Mouse (Mus musculus) embryonic facial prominence, embryonic 14.5 days (tissue): ENCODE data around the gene Rilp. TPM values are rescaled to one million over a fixed set of nuclear protein-coding genes. Genes with fewer than 3 reads are reported as not detected.

Source experiments
- ATAC-seq: fragments of 200-750 bp; cut with Nextera tagmentation; 2 replicates; pipeline ENCODE4 v1.8.0; 2017; ENCODE audit warnings: low read depth, moderate number of reproducible peaks, moderate TSS enrichment
- DNase-seq: peaks from one replicate; pipeline ENCODE4 v3.0.0-alpha.2; 2015; ENCODE audit warnings: low spot score
- H3K27ac ChIP-seq: fragments of 300-500 bp; sonication (generic); replicated peaks from 2 replicates; pipeline ENCODE4 v1.5.1; 2014; ENCODE audit warnings: low read depth, mild to moderate bottlenecking, low read length, moderate library complexity
- H3K27me3 ChIP-seq: fragments of 300-500 bp; sonication (generic); replicated peaks from 2 replicates; pipeline ENCODE4 v1.6.1; 2014; ENCODE audit warnings: low read length; ENCODE audit not compliant: control insufficient read depth, insufficient read depth
- H3K36me3 ChIP-seq: fragments of 300-500 bp; sonication (generic); 2 replicates; pipeline ENCODE4 v1.6.1; 2014; ENCODE audit warnings: low read length, mixed read lengths; ENCODE audit not compliant: control insufficient read depth, insufficient read depth
- H3K4me1 ChIP-seq: fragments of 300-500 bp; sonication (generic); 2 replicates; pipeline ENCODE4 v1.6.1; 2014; ENCODE audit warnings: antibody characterized with exemption, low read length; ENCODE audit not compliant: control insufficient read depth, insufficient read depth
- H3K4me2 ChIP-seq: fragments of 300-500 bp; sonication (generic); 2 replicates; pipeline ENCODE4 v1.6.1; 2014; ENCODE audit warnings: low read depth, mild to moderate bottlenecking, low read length, moderate library complexity, mixed read lengths
- H3K4me3 ChIP-seq: fragments of 300-500 bp; sonication (generic); 2 replicates; pipeline ENCODE4 v1.5.1; 2014; ENCODE audit warnings: low read depth, mild to moderate bottlenecking, low read length
- H3K9ac ChIP-seq: fragments of 300-500 bp; sonication (generic); 2 replicates; pipeline ENCODE4 v1.6.1; 2014; ENCODE audit warnings: low read depth, mild to moderate bottlenecking, low read length, moderate library complexity, mixed read lengths
- H3K9me3 ChIP-seq: fragments of 300-500 bp; sonication (generic); 2 replicates; pipeline ENCODE4 v1.6.1; 2016; ENCODE audit warnings: low read length; ENCODE audit not compliant: control insufficient read depth
- WGBS: fragments of 180-500 bp; shearing (Covaris S2); extraction: QIAGEN DNeasy Blood & Tissue Kit; methylation state at CpG from one replicate; pipeline ENCODE4 v1.1.7; 2014; 5-methylcytosine and 5-hydroxymethylcytosine counted together
- polyA plus RNA-seq: library from polyadenylated mRNA; unstranded; fragments of >200 nt; fragmentation: Nextera tagmentation; extraction: Ambion mirVana; gene quantifications from 2 replicates; pipeline ENCODE4 v1.2.1, GENCODE M21; 2014

Gene Rilp
- polyA plus RNA-seq, 1 experiment from 2014 or later = 0.70 TPM

- peak; percentile 89 for ATAC-seq
- H3K9me3 ChIP-seq = no peaks in the 10 kb centered on the region
- 6% methylated on average over 11 of the region's 24 CpGs for WGBS
These were observed 716 bp downstream of the Rilp start for GRCm38 (mm10) chr11:75510627-75510993.

GRCm38 (mm10) chr11:75511213-75511612, 1.3 kb downstream of the Rilp start:
- H3K9me3 ChIP-seq = no peaks in the 10 kb centered on the region
- no peak overlapping the region for H3K9ac ChIP-seq
- DNase-seq = no peak
- no peak overlapping the region for H3K27ac ChIP-seq
- no peak for ATAC-seq
- no peak overlapping the region for H3K4me2 ChIP-seq
- no peak overlapping the region for H3K4me3 ChIP-seq
- H3K4me1 ChIP-seq = peaks cover 14% of the 10 kb centered on the region
- peaks cover 35% of the 10 kb centered on the region for H3K36me3 ChIP-seq
- no peaks in the 10 kb centered on the region for H3K27me3 ChIP-seq
- 72% methylated on average over 6 of the region's 6 CpGs for WGBS

More at GRCm38 (mm10) chr11:75510627-75510993, 716 bp downstream of the Rilp start:
- Histone ChIP-seq H3K4me3 (peak overlapping the region; percentile 48), H3K36me3 (peaks cover 41% of the 10 kb centered on the region), H3K4me1 (peaks cover 14% of the 10 kb centered on the region), H3K27me3 (no peaks in the 10 kb centered on the region), H3K9ac (peak overlapping the region; percentile 65), H3K27ac (peak overlapping the region; percentile 42; the same call in 1 of the 2 replicates), H3K4me2 (peak overlapping the region; percentile 97)
- DNase-seq = peak; percentile 92

GRCm38 (mm10) chr11:75512301-75513018, 2.6 kb downstream of the Rilp start:
- no peak overlapping the region for H3K4me2 ChIP-seq
- no peaks in the 10 kb centered on the region for H3K27me3 ChIP-seq
- H3K9me3 ChIP-seq = no peaks in the 10 kb centered on the region
- no peak overlapping the region for H3K27ac ChIP-seq
- peaks cover 14% of the 10 kb centered on the region for H3K4me1 ChIP-seq
- H3K4me3 ChIP-seq = no peak overlapping the region
- H3K36me3 ChIP-seq = peaks cover 24% of the 10 kb centered on the region
- WGBS = 75% methylated on average over 9 of the region's 9 CpGs
- ATAC-seq = no peak
- no peak overlapping the region for H3K9ac ChIP-seq
- no peak for DNase-seq

- no peaks in the 10 kb centered on the region for H3K27me3 ChIP-seq
- no peak for ATAC-seq
- peak; percentile 28 for DNase-seq
- H3K36me3 ChIP-seq = peaks cover 15% of the 10 kb centered on the region
- H3K4me1 ChIP-seq = peaks cover 14% of the 10 kb centered on the region
- no peak within 1 kb of the TSS for H3K27ac ChIP-seq
- no peak within 1 kb of the TSS for H3K9ac ChIP-seq
- peak within 1 kb of the TSS; percentile 12; the same call in 1 of the 2 replicates for H3K4me2 ChIP-seq
- WGBS = 56% methylated on average over 8 of the region's 8 CpGs
- no peaks in the 10 kb centered on the region for H3K9me3 ChIP-seq
- H3K4me3 ChIP-seq = 0 out of 2 replicates have a peak within 1 kb of the TSS, but pooled peaks have one; percentile 8
These were observed 3.4 kb downstream of the Rilp start, which contains the start of gene Scarf1 for GRCm38 (mm10) chr11:75513336-75513735. Gene Scarf1 (plus strand): TSS chr11:75513540.

DNA sequence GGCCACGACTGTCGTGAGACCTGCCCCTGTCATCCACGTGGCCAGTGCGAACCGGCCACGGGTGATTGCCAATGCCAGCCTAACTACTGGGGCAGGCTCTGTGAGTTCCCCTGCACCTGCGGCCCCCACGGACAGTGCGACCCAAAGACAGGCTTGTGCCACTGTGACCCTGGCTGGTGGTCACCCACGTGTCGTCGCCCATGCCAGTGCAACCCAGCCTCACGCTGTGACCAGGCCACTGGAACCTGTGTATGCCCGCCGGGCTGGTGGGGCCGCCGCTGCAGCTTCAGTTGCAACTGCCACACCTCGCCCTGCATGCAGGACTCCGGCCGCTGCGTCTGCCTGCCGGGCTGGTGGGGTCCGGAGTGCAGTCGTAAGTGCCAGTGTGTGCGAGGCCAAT, 5.3 kb downstream of the Rilp start:
- ATAC-seq (no peak), DNase-seq (no peak)
- H3K27me3 ChIP-seq = no peaks in the 10 kb centered on the region
- H3K9me3 ChIP-seq = no peaks in the 10 kb centered on the region
- 90% methylated on average over 25 of the region's 25 CpGs for WGBS
- no peaks in the 10 kb centered on the region for H3K4me1 ChIP-seq
- H3K9ac ChIP-seq = no peak overlapping the region
- H3K4me2 ChIP-seq = no peak overlapping the region
- no peaks in the 10 kb centered on the region for H3K36me3 ChIP-seq
- H3K4me3 ChIP-seq = no peak overlapping the region
- H3K27ac ChIP-seq = no peak overlapping the region

DNA sequence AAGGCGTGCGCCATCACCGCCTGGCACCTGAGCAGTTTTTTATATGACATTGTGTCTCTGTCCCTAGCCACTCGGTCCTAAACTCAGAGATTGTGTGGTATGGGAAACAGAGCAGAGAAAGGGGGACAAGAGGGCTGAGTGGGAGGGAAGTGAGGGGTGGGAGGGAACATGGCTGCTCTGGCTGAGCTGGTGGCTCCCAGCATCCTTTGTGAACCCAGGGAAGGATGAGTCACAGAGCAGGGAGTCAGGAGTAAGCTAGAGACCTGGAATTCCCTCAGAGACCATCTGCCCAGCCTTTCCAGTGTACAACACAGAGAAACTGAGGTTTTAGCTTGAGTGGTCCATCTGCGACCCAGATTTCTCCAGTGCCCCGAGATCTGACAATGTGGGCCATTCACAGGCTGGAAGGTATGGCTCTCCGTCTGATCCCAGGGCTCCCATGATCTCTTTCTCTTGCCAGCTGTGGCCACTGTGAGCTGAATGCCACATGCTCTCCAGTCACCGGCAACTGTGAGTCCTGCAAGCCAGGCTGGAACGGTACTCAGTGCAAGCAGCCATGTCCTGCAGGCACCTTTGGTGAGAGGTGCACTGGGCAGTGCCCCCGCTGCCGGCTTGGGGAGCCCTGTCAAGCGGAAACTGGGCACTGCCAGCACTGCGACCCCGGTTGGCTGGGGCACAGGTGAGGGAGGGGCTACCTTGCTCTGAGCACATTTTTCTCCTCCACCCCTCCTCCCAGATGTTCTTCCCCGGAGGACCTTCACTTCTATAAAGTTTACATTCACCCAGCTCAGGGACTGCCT, 10.1 kb downstream of the Rilp start:
- H3K27me3 ChIP-seq = no peaks in the 10 kb centered on the region
- H3K4me3 ChIP-seq = no peak overlapping the region
- no peaks in the 10 kb centered on the region for H3K9me3 ChIP-seq
- ATAC-seq = no peak
- 76% methylated on average over 15 of the region's 15 CpGs for WGBS
- DNase-seq = no peak
- no peak overlapping the region for H3K9ac ChIP-seq
- no peak overlapping the region for H3K27ac ChIP-seq
- no peak overlapping the region for H3K4me2 ChIP-seq
- H3K4me1 ChIP-seq = no peaks in the 10 kb centered on the region
- H3K36me3 ChIP-seq = no peaks in the 10 kb centered on the region

GRCm38 (mm10) chr11:75521609-75522008, 11.7 kb downstream of the Rilp start:
- Histone ChIP-seq H3K27ac (no peak overlapping the region), H3K4me3 (no peak overlapping the region), H3K9ac (no peak overlapping the region), H3K27me3 (no peaks in the 10 kb centered on the region), H3K9me3 (no peaks in the 10 kb centered on the region), H3K36me3 (no peaks in the 10 kb centered on the region), H3K4me1 (no peaks in the 10 kb centered on the region), H3K4me2 (no peak overlapping the region)
- ATAC-seq (no peak), DNase-seq (no peak)
- WGBS = 91% methylated on average over 4 of the region's 4 CpGs

DNA sequence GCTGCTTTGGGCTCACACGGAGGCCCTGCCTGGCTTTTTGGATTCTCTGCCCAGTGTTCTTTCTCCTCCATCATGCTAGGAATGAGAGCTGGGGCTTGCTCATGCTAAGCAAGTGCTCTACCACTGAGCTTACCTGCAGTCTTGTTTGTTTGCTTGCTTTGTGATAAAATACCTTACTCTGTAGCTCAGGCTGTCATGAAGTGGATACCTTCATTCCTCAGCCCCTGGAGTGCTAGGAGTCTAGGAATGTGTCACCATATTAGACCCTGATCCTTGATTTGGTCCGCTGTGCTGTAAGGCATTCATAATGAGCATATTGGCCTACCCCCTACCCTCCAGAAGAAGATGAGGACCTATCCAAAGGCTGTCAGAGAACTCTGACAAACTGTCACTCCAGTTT, 12.9 kb downstream of the Rilp start:
- no peak overlapping the region for H3K27ac ChIP-seq
- DNase-seq = no peak

More for the DNA sequence above, 12.9 kb downstream of the Rilp start:
- WGBS = 90% methylated on average over 2 of the region's 2 CpGs
- H3K9ac ChIP-seq = no peak overlapping the region
- no peak overlapping the region for H3K4me3 ChIP-seq
- H3K27me3 ChIP-seq = no peaks in the 10 kb centered on the region
- H3K4me1 ChIP-seq = no peaks in the 10 kb centered on the region
- no peaks in the 10 kb centered on the region for H3K9me3 ChIP-seq
- H3K36me3 ChIP-seq = no peaks in the 10 kb centered on the region
- ATAC-seq = no peak
- no peak overlapping the region for H3K4me2 ChIP-seq
